Mouse (Mus musculus): ENCODE data around the gene Olfr1358.

Olfr1358 gene

GRCm38 (mm10) chr10:78569686-78570085, 52.5 kb downstream of the Olfr1358 start:
- no peak for DNase-seq (ENCODE audit: low spot score in 2 of 2)
